Mouse (Mus musculus): ENCODE data around the gene Ubxn7.

GRCm38 (mm10) chr16:32434066-32434465, 102.0 kb downstream of the Ubxn7 start:
- TF ChIP-seq CTCF (IDR thresholded peaks at IDR 0.05) (no peak), EP300 (IDR thresholded peaks at IDR 0.05) (peak; percentile 95)

Data from lung, postnatal 0 days (tissue).